9 mouse cellular contexts compared by ENCODE assay signal in genomic region chr16:74055061-74055751, GRCm38 (mm10).
DNase-seq lines count a peak whose midpoint lies in the region; ATAC-seq lines count a peak whose summit lies in the region.
"Had no signal": no experiment of that assay in that cellular context is flagged by ENCODE, and none has a peak within 500 bp of the region (broad histone marks: within the 10 kb centered on the region; RNA-seq: fewer than 3 reads in every experiment).

No protein-coding gene starts in this region.

- no peaks in the 10 kb centered on the region for H3K27me3 ChIP-seq in heart, embryonic 13.5 days (replicated peaks)
- H3K27me3 ChIP-seq in intestine, embryonic 16.5 days (replicated peaks; ENCODE audit: control insufficient read depth, insufficient read depth, low read length) = no peaks in the 10 kb centered on the region

- 64% methylated on average over 10 of the region's 10 CpGs for WGBS in heart, embryonic 13.5 days
- WGBS in intestine, embryonic 16.5 days = 48% methylated on average over 10 of the region's 10 CpGs

- ATAC-seq in heart, embryonic 13.5 days (ENCODE audit: extremely low read depth, insufficient number of reproducible peaks, low FRiP score, low TSS enrichment) = no peak
- peak; percentile 60 for ATAC-seq in intestine, embryonic 16.5 days
- ATAC-seq in erythroid progenitor cell, adult 5-6 weeks (replicated peaks; ENCODE audit: low FRiP score, poor library complexity, severe bottlenecking) = no peak

- 0 out of 2 replicates have a peak overlapping the region, but pooled peaks have one; percentile 9 for H3K4me2 ChIP-seq in heart, embryonic 13.5 days
- H3K4me2 ChIP-seq in intestine, embryonic 16.5 days (ENCODE audit: low read depth, low read length) = no peak overlapping the region

- no peak overlapping the region for H3K4me3 ChIP-seq in heart, embryonic 13.5 days
- H3K4me3 ChIP-seq in intestine, embryonic 16.5 days (ENCODE audit: low read length) = no peak overlapping the region

- H3K4me1 ChIP-seq in heart, embryonic 13.5 days = peaks cover 9% of the 10 kb centered on the region; the same call in 1 of the 2 replicates
- H3K4me1 ChIP-seq in intestine, embryonic 16.5 days (ENCODE audit: control insufficient read depth, insufficient read depth, low read length) = no peaks in the 10 kb centered on the region

- no peaks in the 10 kb centered on the region for H3K36me3 ChIP-seq in heart, embryonic 13.5 days
- H3K36me3 ChIP-seq in intestine, embryonic 16.5 days (ENCODE audit: control insufficient read depth, insufficient read depth, low read length) = no peaks in the 10 kb centered on the region

- no peak overlapping the region; the same call in 1 of the 2 replicates for H3K27ac ChIP-seq in heart, embryonic 13.5 days (replicated peaks)
- H3K27ac ChIP-seq in intestine, embryonic 16.5 days (ENCODE audit: low read length) = no peak overlapping the region
- H3K27ac ChIP-seq: macrophage had no signal

- no peak for DNase-seq in heart, adult 8-10 months (ENCODE audit: low spot score)
- peak; percentile 39 for DNase-seq in adrenal gland, postnatal 14 days
- DNase-seq in embryo, embryonic 11 days = peak; percentile 37
- DNase-seq in lung, postnatal 36 days = peak; percentile 43
- no peak for DNase-seq in spleen, postnatal 4 days (ENCODE audit: low spot score in 2 of 2)

- H3K9me3 ChIP-seq in heart, embryonic 13.5 days = no peaks in the 10 kb centered on the region
- no peaks in the 10 kb centered on the region for H3K9me3 ChIP-seq in intestine, embryonic 16.5 days (ENCODE audit: control insufficient read depth, low read length)

- H3K9ac ChIP-seq in heart, embryonic 13.5 days = no peak overlapping the region
- no peak overlapping the region for H3K9ac ChIP-seq in intestine, embryonic 16.5 days (ENCODE audit: low read depth, low read length)

Comparison
In these comparisons a context has a peak if more than half of its experiments do, and no peak if none do; other contexts are left out.
1. DNase-seq: peak in adrenal gland, postnatal 14 days (single experiment), embryo, embryonic 11 days (single experiment) and lung, postnatal 36 days (single experiment); none in heart, adult 8-10 months (single experiment) and spleen, postnatal 4 days (0 of 2).